Mouse (Mus musculus): ENCODE measurements around the gene Mylk4. TPM values are rescaled to one million over a fixed set of nuclear protein-coding genes. Genes with fewer than 3 reads are reported as not detected.

Mylk4 gene
- polyA plus RNA-seq, 1 experiment from 2014 or later: 0.01 TPM

DNA sequence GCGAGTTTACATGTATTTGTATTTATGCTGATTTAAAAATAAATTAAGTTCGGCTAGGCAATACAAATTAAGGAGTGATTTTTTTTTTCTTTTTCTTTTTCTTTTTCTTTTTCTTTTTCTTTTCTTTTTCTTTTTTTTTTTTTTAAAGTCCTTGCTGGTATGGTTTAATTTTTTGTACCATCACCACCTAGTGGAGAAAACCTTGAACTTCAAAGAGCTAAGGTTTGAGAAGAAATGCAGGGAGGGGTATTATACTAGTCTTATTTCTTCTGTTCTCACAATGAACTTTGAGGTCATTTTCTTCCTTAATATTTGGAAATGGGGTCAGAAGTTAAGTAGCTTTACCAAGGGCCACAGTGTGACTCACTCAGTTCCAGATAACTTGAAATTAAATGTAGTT, 15.4 kb upstream of the Mylk4 start:
- ChIA-PET POLR2A (no interaction called here), CTCF (interaction anchor here (1.0 to 5.0 kb wide), 3 partner anchors 14 to 36 kb away, joined by 3 to 59 read pairs (median 3); no protein-coding TSS in a partner anchor)
- no peak for DNase-seq (ENCODE audit: low read depth, low spot score)
- in situ Hi-C loops (cut with MboI; ENCODE audit: low pct_unique_long_range_greater_than_20kb): no loop called here
- ATAC-seq: no peak
- H3K27me3 ChIP-seq: no peaks in the 10 kb centered on the region
- no peak for TF ChIP-seq CTCF (IDR thresholded peaks at IDR 0.05)

DNA sequence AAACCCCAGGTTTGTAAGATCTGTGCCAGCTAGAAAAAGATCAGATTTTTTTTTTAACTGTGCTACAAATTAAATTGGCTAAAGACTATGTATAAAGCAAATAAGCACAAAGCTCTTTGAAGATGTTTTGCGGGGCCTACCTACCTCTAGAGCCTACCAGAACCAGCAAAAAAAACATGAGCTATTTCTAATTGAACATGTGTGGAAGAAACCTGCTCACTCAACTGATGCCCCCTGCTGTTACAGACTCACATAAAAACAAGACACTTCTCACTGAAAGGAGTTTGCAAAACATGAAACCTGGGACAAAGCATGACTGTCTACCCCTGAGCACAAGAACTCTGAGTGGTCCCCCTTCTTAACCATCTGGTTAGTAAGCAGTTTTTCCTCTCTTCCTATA, 13.3 kb upstream of the Mylk4 start:
- no peak for ATAC-seq
- no peak for DNase-seq (ENCODE audit: low read depth, low spot score)
- ChIA-PET POLR2A (interaction anchor here (1.8 kb wide), 1 partner anchor 28 kb away, joined by 5 read pairs; no protein-coding TSS in a partner anchor), CTCF (interaction anchor here (1.1 to 5.0 kb wide), 3 partner anchors 8 to 28 kb away, joined by 3 to 59 read pairs (median 4); no protein-coding TSS in a partner anchor)
- TF ChIP-seq CTCF (IDR thresholded peaks at IDR 0.05): no peak
- in situ Hi-C loops (cut with MboI; ENCODE audit: low pct_unique_long_range_greater_than_20kb): no loop called here
- H3K27me3 ChIP-seq: no peaks in the 10 kb centered on the region

DNA sequence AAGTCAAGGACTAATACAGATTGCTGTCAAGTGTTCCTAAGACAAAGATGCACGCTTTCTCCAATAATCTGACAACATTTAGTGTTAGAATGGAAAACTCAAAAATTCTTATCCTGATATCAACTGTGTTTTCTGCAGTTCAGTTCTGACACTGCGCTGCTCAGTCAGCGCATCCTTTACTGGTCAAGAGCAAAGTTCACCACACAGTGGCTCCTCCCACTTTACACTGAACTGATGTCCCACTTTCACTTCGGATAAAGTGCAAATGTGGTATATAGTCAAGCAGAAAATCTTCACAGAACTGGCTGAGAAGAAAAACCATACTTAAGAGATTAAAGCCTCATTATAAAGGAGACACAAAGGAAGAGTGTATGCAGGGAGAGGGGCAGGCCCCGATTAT, 11.4 kb upstream of the Mylk4 start:
- ATAC-seq: no peak
- POLR2A ChIA-PET: no interaction called here
- no peak for TF ChIP-seq CTCF (IDR thresholded peaks at IDR 0.05)
- no peak for DNase-seq (ENCODE audit: low read depth, low spot score)
- no peaks in the 10 kb centered on the region for H3K27me3 ChIP-seq
- CTCF ChIA-PET: interaction anchor here (0.9 kb wide), 1 partner anchor 27 kb away, joined by 3 read pairs; no protein-coding TSS in a partner anchor
- in situ Hi-C loops (cut with MboI; ENCODE audit: low pct_unique_long_range_greater_than_20kb): no loop called here

DNA sequence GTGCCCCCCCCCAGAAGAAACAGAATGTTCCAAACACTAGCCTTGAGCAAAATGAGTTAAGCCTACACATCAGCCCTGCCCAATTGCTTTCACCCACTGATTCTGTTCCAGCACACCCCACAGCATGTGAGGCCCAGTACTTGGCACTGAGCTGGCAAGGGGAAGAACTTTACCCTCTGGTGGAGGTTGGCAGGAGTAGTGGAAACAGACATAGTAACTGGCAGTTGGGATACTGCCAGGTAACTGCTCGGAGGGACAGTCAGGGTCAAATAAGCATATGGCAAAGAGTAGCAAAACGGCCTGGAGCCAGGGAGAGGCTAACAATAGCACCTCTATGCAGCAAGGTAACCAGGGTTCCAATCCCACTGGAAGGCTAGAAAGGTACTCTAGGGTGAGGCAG, 10.9 kb upstream of the Mylk4 start:
- H3K27me3 ChIP-seq: no peaks in the 10 kb centered on the region
- POLR2A ChIA-PET: no interaction called here
- CTCF ChIA-PET: interaction anchor here (0.9 kb wide), 1 partner anchor 26 kb away, joined by 3 read pairs; no protein-coding TSS in a partner anchor
- ATAC-seq (no peak), DNase-seq (ENCODE audit: low read depth, low spot score) (no peak)
- in situ Hi-C loops (cut with MboI; ENCODE audit: low pct_unique_long_range_greater_than_20kb): no loop called here
- no peak for TF ChIP-seq CTCF (IDR thresholded peaks at IDR 0.05)

DNA sequence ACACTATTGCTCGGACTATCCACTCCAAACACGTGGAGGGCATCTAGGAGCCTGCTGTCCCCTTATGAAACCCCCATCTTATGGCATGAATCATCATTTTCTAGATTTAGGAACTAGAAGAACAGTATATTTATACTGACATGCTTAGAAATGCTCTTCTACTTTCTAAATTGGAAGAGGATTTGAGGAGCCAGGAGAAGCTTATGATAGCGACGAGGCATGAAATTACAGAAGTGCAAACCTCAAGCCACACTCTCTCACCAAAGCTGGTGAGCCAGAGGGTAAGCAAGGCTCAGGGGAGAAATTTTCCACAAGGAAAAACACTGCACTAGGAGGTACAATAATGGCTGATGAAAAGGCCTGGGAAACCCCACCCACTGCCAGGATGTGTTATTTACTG, 6.0 kb upstream of the Mylk4 start:
- no peak for TF ChIP-seq CTCF (IDR thresholded peaks at IDR 0.05)

DNA sequence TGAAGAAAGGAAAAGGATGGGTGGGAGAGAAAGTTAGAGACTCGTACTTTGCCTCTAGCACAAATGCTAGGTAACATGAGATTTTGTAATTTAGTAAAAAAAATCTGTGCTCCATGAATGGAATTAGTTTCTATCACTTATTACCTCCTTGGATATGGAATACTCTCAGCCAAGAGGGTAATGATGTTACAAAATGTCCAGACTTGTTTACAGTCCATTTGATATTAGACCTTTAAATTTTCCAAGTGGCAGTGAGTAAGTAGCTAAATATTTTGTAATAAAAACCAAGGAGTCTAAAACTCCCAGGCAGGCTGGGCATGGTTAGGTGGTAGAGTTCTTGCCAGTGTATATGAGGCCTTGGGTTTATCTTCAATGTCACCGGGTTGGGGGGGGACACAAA, 3.8 kb upstream of the Mylk4 start:
- ATAC-seq: no peak
- CTCF ChIA-PET: no interaction called here
- POLR2A ChIA-PET: no interaction called here
- TF ChIP-seq CTCF (IDR thresholded peaks at IDR 0.05): no peak
- in situ Hi-C loops (cut with MboI; ENCODE audit: low pct_unique_long_range_greater_than_20kb): no loop called here
- DNase-seq (ENCODE audit: low read depth, low spot score): no peak
- H3K27me3 ChIP-seq: no peaks in the 10 kb centered on the region

More for the DNA sequence above, 6.0 kb upstream of the Mylk4 start:
- no peaks in the 10 kb centered on the region for H3K27me3 ChIP-seq
- POLR2A ChIA-PET: no interaction called here
- in situ Hi-C loops (cut with MboI; ENCODE audit: low pct_unique_long_range_greater_than_20kb): no loop called here
- CTCF ChIA-PET: interaction anchor here (0.6 to 2.1 kb wide), 3 partner anchors 11 to 23 kb away, joined by 3 to 7 read pairs (median 3); no protein-coding TSS in a partner anchor
- ATAC-seq: no peak
- DNase-seq (ENCODE audit: low read depth, low spot score): no peak

DNA sequence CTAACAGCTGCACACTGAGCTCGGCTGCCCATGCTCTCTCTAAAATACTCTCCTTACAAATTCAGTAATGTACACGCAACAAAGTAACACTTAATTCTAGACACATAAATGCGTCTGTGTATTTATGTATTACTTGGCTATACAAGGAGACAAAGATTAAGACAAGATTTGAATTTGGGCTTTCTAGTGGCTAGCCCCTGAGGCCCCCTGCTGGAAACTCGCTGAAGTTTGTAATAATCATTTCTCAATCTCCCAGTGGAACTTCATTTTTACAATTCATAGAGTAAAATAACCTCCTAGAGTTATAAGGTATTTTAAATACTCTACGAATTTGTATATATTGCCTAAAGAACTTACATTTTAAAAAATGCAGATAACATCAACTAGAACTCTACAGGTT, 699 bp downstream of the Mylk4 start:
- DNase-seq (ENCODE audit: low read depth, low spot score) (no peak), ATAC-seq (no peak)
- peak; percentile 60 for TF ChIP-seq CTCF (IDR thresholded peaks at IDR 0.05)
- H3K27me3 ChIP-seq: no peaks in the 10 kb centered on the region
- ChIA-PET CTCF (no interaction called here), POLR2A (interaction anchor here (1.3 kb wide), 1 partner anchor 16 kb away, joined by 3 read pairs; no protein-coding TSS in a partner anchor)
- in situ Hi-C loops (cut with MboI; ENCODE audit: low pct_unique_long_range_greater_than_20kb): no loop called here

DNA sequence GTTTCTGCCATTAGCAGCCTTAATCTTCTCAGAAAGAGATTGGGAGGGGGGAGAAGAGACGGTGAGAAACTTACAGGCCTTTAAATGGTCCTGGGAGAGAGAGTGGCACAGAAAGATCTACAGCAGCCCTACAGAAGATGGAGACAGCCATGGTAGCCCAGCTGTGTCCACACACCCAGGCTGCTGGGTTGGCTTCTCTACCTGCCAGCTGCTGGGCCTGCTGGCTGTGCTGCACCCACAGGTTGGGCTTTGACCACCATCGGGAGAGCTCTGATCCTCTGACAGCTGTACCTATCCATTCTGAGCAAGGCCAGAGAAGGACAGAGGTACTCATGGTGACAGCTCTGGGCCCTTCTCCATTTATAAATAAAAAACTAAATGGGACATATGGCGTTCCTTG, 4.9 kb downstream of the Mylk4 start:
- TF ChIP-seq CTCF (IDR thresholded peaks at IDR 0.05): no peak
- no peaks in the 10 kb centered on the region for H3K27me3 ChIP-seq
- ATAC-seq (no peak), DNase-seq (ENCODE audit: low read depth, low spot score) (no peak)
- POLR2A ChIA-PET: no interaction called here
- CTCF ChIA-PET: interaction anchor here (1.0 to 1.6 kb wide), 3 partner anchors 9 to 18 kb away, joined by 3 to 7 read pairs (median 4); no protein-coding TSS in a partner anchor
- in situ Hi-C loops (cut with MboI; ENCODE audit: low pct_unique_long_range_greater_than_20kb): no loop called here

DNA sequence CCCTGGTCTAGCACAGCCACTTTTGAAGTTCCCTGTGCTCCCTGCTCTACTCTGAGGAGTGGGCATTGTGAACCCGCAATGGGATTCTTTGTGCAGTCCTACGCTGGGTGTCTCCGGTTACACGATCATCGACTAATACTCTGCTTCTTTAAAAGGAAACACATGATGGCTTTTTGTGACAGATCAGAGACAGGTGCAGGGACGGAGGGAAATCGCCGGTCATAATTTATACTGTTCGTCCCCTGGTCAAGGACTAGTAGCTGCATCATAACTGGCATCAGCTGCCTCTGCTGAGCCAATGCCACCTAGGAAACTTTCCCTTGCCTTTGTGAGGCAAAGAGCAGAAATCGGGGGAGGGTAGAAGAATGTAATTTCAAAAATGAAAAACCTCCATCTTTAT, 7.4 kb downstream of the Mylk4 start:
- no peak for DNase-seq (ENCODE audit: low read depth, low spot score)
- no peak for ATAC-seq
- no peaks in the 10 kb centered on the region for H3K27me3 ChIP-seq
- in situ Hi-C loops (cut with MboI; ENCODE audit: low pct_unique_long_range_greater_than_20kb): no loop called here
- TF ChIP-seq CTCF (IDR thresholded peaks at IDR 0.05): no peak
- CTCF ChIA-PET: no interaction called here
- POLR2A ChIA-PET: no interaction called here

DNA sequence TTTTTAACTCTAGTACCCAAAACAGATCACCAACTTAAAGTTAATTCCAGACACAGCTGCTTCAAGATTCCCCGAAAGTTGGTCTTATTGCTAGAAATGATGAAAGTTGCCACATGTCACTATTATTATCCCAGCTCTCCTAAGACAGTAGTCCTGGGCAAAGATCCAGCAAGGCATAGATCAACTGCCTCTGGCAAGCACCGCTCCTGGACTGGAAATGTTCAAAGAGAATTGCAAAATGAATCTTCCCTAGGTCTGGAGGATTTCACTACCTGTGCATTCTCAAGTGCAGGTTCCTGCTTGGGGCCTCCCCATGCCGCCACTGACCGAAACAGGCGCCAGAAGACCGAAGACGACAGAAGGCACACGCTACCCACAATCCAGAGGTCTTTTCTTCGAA, 7.9 kb downstream of the Mylk4 start:
- ATAC-seq: no peak
- ChIA-PET POLR2A (no interaction called here), CTCF (no interaction called here)
- TF ChIP-seq CTCF (IDR thresholded peaks at IDR 0.05): no peak
- in situ Hi-C loops (cut with MboI; ENCODE audit: low pct_unique_long_range_greater_than_20kb): no loop called here
- no peaks in the 10 kb centered on the region for H3K27me3 ChIP-seq
- DNase-seq (ENCODE audit: low read depth, low spot score): no peak

DNA sequence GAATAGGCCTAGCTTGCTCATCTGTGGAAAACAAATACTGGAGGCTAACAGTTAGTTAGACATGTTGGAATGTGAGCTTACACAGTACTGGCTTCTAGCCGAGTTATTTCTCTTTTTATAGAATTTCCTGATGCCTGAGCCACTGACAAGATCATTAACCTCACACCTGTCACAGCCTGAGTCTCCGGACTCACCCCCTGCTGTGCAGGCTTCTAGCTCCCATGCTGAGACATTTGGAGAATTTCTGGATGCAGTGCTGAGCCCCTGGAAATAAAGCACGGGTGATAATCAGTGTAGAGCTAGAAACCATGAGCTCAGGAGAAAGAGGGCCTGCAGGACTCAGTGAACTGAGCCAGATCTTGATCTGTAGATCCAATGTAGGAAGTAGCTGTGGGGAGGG, 13.8 kb downstream of the Mylk4 start:
- POLR2A ChIA-PET: no interaction called here
- CTCF ChIA-PET: interaction anchor here (0.7 to 7.5 kb wide), 6 partner anchors 9 to 34 kb away, joined by 3 to 59 read pairs (median 4); partner anchors contain the start of gene Mylk4
- H3K27me3 ChIP-seq: peaks cover 6% of the 10 kb centered on the region
- in situ Hi-C loops (cut with MboI; ENCODE audit: low pct_unique_long_range_greater_than_20kb): loop anchor here (5.0 kb wide), 1 partner anchor 32 kb away; the partner anchor contains the start of genes D930007J09Rik and Wrnip1
- no peak for DNase-seq (ENCODE audit: low read depth, low spot score)
- peak; percentile 17 for ATAC-seq
- TF ChIP-seq CTCF (IDR thresholded peaks at IDR 0.05): no peak
